Mouse (Mus musculus): ENCODE data around the gene Nme9. TPM values are rescaled to one million over a fixed set of nuclear protein-coding genes. Genes with fewer than 3 reads are reported as not detected.

Gene Nme9
- polyA plus RNA-seq, 1 experiment from 2014 or later, result 0.42 TPM

DNA sequence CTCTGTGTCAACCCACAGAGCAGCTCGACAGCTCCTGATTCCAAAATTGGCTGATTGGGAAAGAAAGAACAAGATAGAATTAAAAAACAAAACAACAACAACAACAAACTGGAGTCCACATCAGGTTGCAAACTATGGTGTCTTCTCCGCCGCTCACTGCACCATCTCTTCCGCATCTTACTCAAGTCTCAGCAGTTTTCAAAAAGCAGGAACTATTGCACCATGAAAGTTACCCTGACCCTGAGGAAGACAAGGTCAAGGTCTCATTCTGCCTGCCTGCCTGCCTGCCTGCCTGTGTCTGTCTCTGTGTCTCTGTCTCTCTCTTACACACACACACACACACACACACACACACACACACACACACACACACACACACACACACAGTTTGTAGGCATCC, 48.1 kb downstream of the Nme9 start:
- Histone ChIP-seq H3K9me3 (no peaks in the 10 kb centered on the region), H3K4me1 (no peaks in the 10 kb centered on the region), H3K9ac (no peak overlapping the region), H3K27me3 (no peaks in the 10 kb centered on the region), H3K27ac (no peak overlapping the region), H3K4me2 (no peak overlapping the region), H3K4me3 (replicated peaks) (no peak overlapping the region), H3K36me3 (replicated peaks) (peaks cover 38% of the 10 kb centered on the region)
- WGBS, result 92% methylated on average over 4 of the region's 4 CpGs
- ATAC-seq (ENCODE audit: low FRiP score), result no peak

- WGBS, result 90% methylated on average over 7 of the region's 7 CpGs
- H3K4me1 ChIP-seq, result no peaks in the 10 kb centered on the region
- no peaks in the 10 kb centered on the region for H3K27me3 ChIP-seq
- H3K4me2 ChIP-seq, result no peak overlapping the region
- H3K9ac ChIP-seq, result no peak overlapping the region
- no peak overlapping the region for H3K27ac ChIP-seq
- no peak overlapping the region for H3K4me3 ChIP-seq (replicated peaks)
- H3K36me3 ChIP-seq (replicated peaks), result peaks cover 22% of the 10 kb centered on the region
- no peak for ATAC-seq (ENCODE audit: low FRiP score)
- H3K9me3 ChIP-seq, result no peaks in the 10 kb centered on the region
These were observed 54.6 kb downstream of the Nme9 start for GRCm38 (mm10) chr9:99505875-99506274.

Other genes with a start within 250 kb of the Nme9 start
- gene Faiml, start 214.2 kb upstream of the Nme9 start, polyA plus RNA-seq (2016; fragmentation: Nextera tagmentation; extraction: Ambion mirVana), result not detected in 2 replicates
- gene Cep70, start 208.1 kb upstream of the Nme9 start, polyA plus RNA-seq (2016; fragmentation: Nextera tagmentation; extraction: Ambion mirVana), result 64.1 and 68.2 TPM in 2 replicates
- 0.22 and 0.26 TPM in 2 replicates for gene Esyt3, start 92.9 kb upstream of the Nme9 start, polyA plus RNA-seq (2016; fragmentation: Nextera tagmentation; extraction: Ambion mirVana)
- gene Mras, start 14.1 kb upstream of the Nme9 start, polyA plus RNA-seq (2016; fragmentation: Nextera tagmentation; extraction: Ambion mirVana), result 23.8 and 26.3 TPM in 2 replicates
- 43.0 and 44.2 TPM in 2 replicates for gene Armc8, start 117.4 kb downstream of the Nme9 start, polyA plus RNA-seq (2016; fragmentation: Nextera tagmentation; extraction: Ambion mirVana)
- 35.7 and 37.5 TPM in 2 replicates for gene Dbr1, start 124.3 kb downstream of the Nme9 start, polyA plus RNA-seq (2016; fragmentation: Nextera tagmentation; extraction: Ambion mirVana)
- not detected in 2 replicates for gene A4gnt, start 161.0 kb downstream of the Nme9 start, polyA plus RNA-seq (2016; fragmentation: Nextera tagmentation; extraction: Ambion mirVana)
- 20.6 and 22.3 TPM in 2 replicates for gene Dzip1l, start 178.0 kb downstream of the Nme9 start, polyA plus RNA-seq (2016; fragmentation: Nextera tagmentation; extraction: Ambion mirVana)